Mouse (Mus musculus) MEL (cell line): ENCODE measurements around the gene Zbtb3. TPM values are rescaled to one million over a fixed set of nuclear protein-coding genes. Genes with fewer than 3 reads are reported as not detected.

Source experiments
- DNase-seq: peaks from one replicate; pipeline ENCODE4 v3.0.0; 2011; ENCODE audit warnings: low read depth, low spot score
- H3K27ac ChIP-seq: 2 replicates; pipeline ENCODE4 v1.5.1; 2012; ENCODE audit warnings: low read depth, mild to moderate bottlenecking, control low read depth, low read length, moderate library complexity; ENCODE audit not compliant: control insufficient read depth
- H3K27me3 ChIP-seq, 2 experiments: fragments of 150-350 bp in 1 of 2; sonication (generic) in 1 of 2; 2 replicates each; pipeline ENCODE4 v1.6.1; 2012; ENCODE audit warnings: low read length in 2 of 2, mild to moderate bottlenecking in 2 of 2, improper control_type of control experiment in 1 of 2, moderate library complexity in 1 of 2; ENCODE audit not compliant: insufficient read depth in 2 of 2, control insufficient read depth in 1 of 2
- H3K36me3 ChIP-seq, 2 experiments: 2 replicates each; pipeline ENCODE4 v1.6.1; 2012 to 2014; ENCODE audit warnings: low read length in 2 of 2, improper control_type of control experiment in 1 of 2, inconsistent platforms in 1 of 2, mild to moderate bottlenecking in 1 of 2; ENCODE audit not compliant: insufficient read depth in 2 of 2, control insufficient read depth in 1 of 2
- H3K4me1 ChIP-seq, 2 experiments: fragments of 150-350 bp in 1 of 2; sonication (generic) in 1 of 2; 2 replicates each; pipeline ENCODE4 v1.6.1; 2012; ENCODE audit warnings: low read length in 2 of 2, improper control_type of control experiment in 1 of 2, mild to moderate bottlenecking in 1 of 2; ENCODE audit not compliant: insufficient read depth in 2 of 2, control insufficient read depth in 1 of 2
- H3K4me3 ChIP-seq, 2 experiments: fragments of 150-350 bp in 1 of 2; sonication (generic) in 1 of 2; 2 replicates each; pipeline ENCODE4 v1.5.1; 2012; ENCODE audit warnings: low read depth in 2 of 2, low read length in 2 of 2, mild to moderate bottlenecking in 2 of 2, moderate library complexity in 2 of 2, control low read depth in 1 of 2, improper control_type of control experiment in 1 of 2; ENCODE audit not compliant: control insufficient read depth in 1 of 2, insufficient read depth in 1 of 2
- H3K79me2 ChIP-seq: 2 replicates; pipeline ENCODE4 v1.6.1; 2012; ENCODE audit warnings: mild to moderate bottlenecking, low read length, moderate library complexity; ENCODE audit not compliant: control insufficient read depth, poor library complexity, insufficient read depth
- H3K9ac ChIP-seq: 2 replicates; pipeline ENCODE4 v1.6.1; 2012; ENCODE audit warnings: low read depth, mild to moderate bottlenecking, control low read depth, low read length, moderate library complexity; ENCODE audit not compliant: control insufficient read depth, poor library complexity, severe bottlenecking
- H3K9me3 ChIP-seq: fragments of 150-350 bp; sonication (generic); replicated peaks from 2 replicates; pipeline ENCODE4 v1.6.1; 2012; ENCODE audit warnings: mild to moderate bottlenecking, low read length, improper control_type of control experiment, moderate library complexity; ENCODE audit not compliant: insufficient read depth
- CHD1 ChIP-seq: IDR thresholded peaks from 2 replicates; pipeline ENCODE4 v1.6.1; 2012; ENCODE audit warnings: low read depth, mild to moderate bottlenecking, inconsistent platforms, low read length, improper control_type of control experiment
- CHD2 ChIP-seq: IDR thresholded peaks from 2 replicates; pipeline ENCODE4 v1.6.1; 2011; ENCODE audit warnings: low read length, improper control_type of control experiment
- E2F4 ChIP-seq: IDR thresholded peaks from 2 replicates; pipeline ENCODE4 v1.6.1; 2011; ENCODE audit warnings: low read depth, low read length, improper control_type of control experiment, borderline replicate concordance
- ELF1 ChIP-seq: IDR thresholded peaks from 2 replicates; pipeline ENCODE4 v1.6.1; 2014; ENCODE audit warnings: low read depth, mild to moderate bottlenecking, inconsistent platforms, low read length, improper control_type of control experiment, moderate library complexity
- GABPA ChIP-seq: IDR thresholded peaks from 2 replicates; pipeline ENCODE4 v1.6.1; 2012; ENCODE audit warnings: low read depth, mild to moderate bottlenecking, inconsistent platforms, low read length, improper control_type of control experiment, moderate library complexity
- HCFC1 ChIP-seq: IDR thresholded peaks from 2 replicates; pipeline ENCODE4 v1.6.1; 2012; ENCODE audit warnings: low read depth, mild to moderate bottlenecking, inconsistent platforms, low read length, improper control_type of control experiment, moderate library complexity
- JUND ChIP-seq: IDR thresholded peaks from 2 replicates; pipeline ENCODE4 v1.6.1; 2011; ENCODE audit warnings: low read depth, mild to moderate bottlenecking, improper control_type of control experiment, low read length
- KAT2A ChIP-seq: conservative IDR thresholded peaks from 2 replicates; pipeline ENCODE4 v1.6.1; 2012; ENCODE audit warnings: low read depth, low read length, improper control_type of control experiment, inconsistent platforms
- MAFK ChIP-seq: IDR thresholded peaks from 2 replicates; pipeline ENCODE4 v1.6.1; 2011; ENCODE audit warnings: low read depth, mild to moderate bottlenecking, low read length, improper control_type of control experiment, borderline replicate concordance
- MAX ChIP-seq: IDR thresholded peaks from 2 replicates; pipeline ENCODE4 v1.6.1; 2011; ENCODE audit warnings: low read length, improper control_type of control experiment
- MAZ ChIP-seq: IDR thresholded peaks from 2 replicates; pipeline ENCODE4 v1.6.1; 2012; ENCODE audit warnings: low read depth, mild to moderate bottlenecking, inconsistent platforms, low read length, improper control_type of control experiment
- MEF2A ChIP-seq: IDR thresholded peaks from 2 replicates; pipeline ENCODE4 v1.6.1; 2014; ENCODE audit warnings: low read depth, mild to moderate bottlenecking, inconsistent platforms, low read length, improper control_type of control experiment; ENCODE audit not compliant: poor library complexity, insufficient replicate concordance, severe bottlenecking; ENCODE audit errors: extremely low read depth
- NRF1 ChIP-seq: IDR thresholded peaks from 2 replicates; pipeline ENCODE4 v1.6.1; 2014; ENCODE audit warnings: low read depth, mild to moderate bottlenecking, inconsistent platforms, low read length, improper control_type of control experiment, moderate library complexity; ENCODE audit not compliant: poor library complexity, insufficient read depth, severe bottlenecking
- POLR2AphosphoS5 ChIP-seq: IDR thresholded peaks from 2 replicates; pipeline ENCODE4 v1.6.1; 2012; ENCODE audit warnings: low read depth, borderline replicate concordance, mild to moderate bottlenecking, inconsistent platforms, low read length, moderate library complexity, mixed read lengths
- RAD21 ChIP-seq: IDR thresholded peaks from 2 replicates; pipeline ENCODE4 v1.6.1; 2011; ENCODE audit warnings: mild to moderate bottlenecking, low read depth, low read length, improper control_type of control experiment
- RCOR1 ChIP-seq: IDR thresholded peaks from 2 replicates; pipeline ENCODE4 v1.6.1; 2012; ENCODE audit warnings: low read depth, mild to moderate bottlenecking, inconsistent platforms, low read length, improper control_type of control experiment
- SMC3 ChIP-seq: IDR thresholded peaks from 2 replicates; pipeline ENCODE4 v1.6.1; 2011; ENCODE audit warnings: low read depth, low read length, improper control_type of control experiment
- TAL1 ChIP-seq: IDR thresholded peaks from 2 replicates; pipeline ENCODE4 v1.6.1; 2012; ENCODE audit warnings: mild to moderate bottlenecking, inconsistent platforms, low read length, moderate library complexity, mixed read lengths
- UBTF ChIP-seq: IDR thresholded peaks from 2 replicates; pipeline ENCODE4 v1.6.1; 2012; ENCODE audit warnings: low read depth, mild to moderate bottlenecking, inconsistent platforms, low read length, improper control_type of control experiment, moderate library complexity, borderline replicate concordance; ENCODE audit not compliant: insufficient read depth
- USF2 ChIP-seq, 2 experiments: IDR thresholded peaks; 2 replicates each; pipeline ENCODE4 v1.6.1; 2011 to 2012; ENCODE audit warnings: improper control_type of control experiment in 2 of 2, low read length in 2 of 2, borderline replicate concordance in 1 of 2, inconsistent platforms in 1 of 2, low read depth in 1 of 2, mild to moderate bottlenecking in 1 of 2; ENCODE audit not compliant: insufficient read depth in 1 of 2
- ZC3H11A ChIP-seq: IDR thresholded peaks from 2 replicates; pipeline ENCODE4 v1.6.1; 2012; ENCODE audit warnings: low read depth, mild to moderate bottlenecking, inconsistent platforms, low read length, improper control_type of control experiment
- ZKSCAN1 ChIP-seq: IDR thresholded peaks from 2 replicates; pipeline ENCODE4 v1.6.1; 2012; ENCODE audit warnings: low read depth, mild to moderate bottlenecking, inconsistent platforms, low read length, improper control_type of control experiment, moderate library complexity
- ZNF384 ChIP-seq: IDR thresholded peaks from 2 replicates; pipeline ENCODE4 v1.6.1; 2012; ENCODE audit warnings: low read depth, mild to moderate bottlenecking, inconsistent platforms, low read length, improper control_type of control experiment
- polyA plus RNA-seq, 2 experiments: library from polyadenylated mRNA; stranded (reverse) in 1 of 2; unstranded in 1 of 2; fragments of >175 nt in 1 of 2; fragments of >200 nt in 1 of 2; gene quantifications; 2 replicates each; pipeline versions ENCODE4 v1.2.1 to v1.2.4; 2012; ENCODE audit warnings: low replicate concordance in 2 of 2, low read depth in 1 of 2; ENCODE audit not compliant: insufficient read length in 2 of 2, insufficient read depth in 1 of 2, missing spikeins in 1 of 2
- total RNA-seq: library from RNA; depleted of rRNA; stranded (reverse); fragments of 300-350 nt; gene quantifications from 2 replicates; pipeline ENCODE4 v1.2.3, GENCODE M21; 2012

Zbtb3 gene
- total and polyA plus RNA-seq, 3 experiments: 2.4 to 2.9 TPM; not detected in 1

- no peak for TF ChIP-seq ZKSCAN1
- TF ChIP-seq E2F4: peak; percentile 89; the same call in 1 of the 2 replicates
- peak; percentile 84 for TF ChIP-seq HCFC1
Measured at GRCm38 (mm10) chr19:8774086-8774835, 28.1 kb upstream of the Zbtb3 start, which contains the start of gene Tmem179b (continued).

- Histone ChIP-seq H3K9me3 (no peaks in the 10 kb centered on the region), H3K27me3 (no peaks in the 10 kb centered on the region), H3K4me3 (peak overlapping the region; percentile 73 to 84), H3K36me3 (peaks cover 8 to 19% of the 10 kb centered on the region in 2 experiments), H3K4me1 (peaks cover 0 to 14% of the 10 kb centered on the region in 2 experiments; a peak in 2 of 4 replicates), H3K79me2 (peaks cover 21% of the 10 kb centered on the region), H3K9ac (peak overlapping the region; percentile 99), H3K27ac (peak overlapping the region; percentile 95)
- no peak for TF ChIP-seq MAFK
- TF ChIP-seq CHD1: peak; percentile 77; the same call in 1 of the 2 replicates
- DNase-seq: peak; percentile 52
Measured at GRCm38 (mm10) chr19:8774951-8775421, 27.4 kb upstream of the Zbtb3 start.

GRCm38 (mm10) chr19:8786008-8786781, 16.2 kb upstream of the Zbtb3 start, which contains the start of gene Taf6l:
TSS of gene Taf6l (minus strand) at chr19:8786417.
- DNase-seq: peak; percentile 98
- Histone ChIP-seq H3K4me3 (peak within 1 kb of the TSS; percentile 72 to 73), H3K79me2 (no peaks in the 10 kb centered on the region; the same call in 1 of the 2 replicates), H3K27me3 (no peaks in the 10 kb centered on the region), H3K27ac (peak within 1 kb of the TSS; percentile 31), H3K9ac (peak within 1 kb of the TSS; percentile 72), H3K9me3 (no peaks in the 10 kb centered on the region), H3K4me1 (peaks cover 3 to 7% of the 10 kb centered on the region in 2 experiments; a peak in 1 of 4 replicates), H3K36me3 (peaks cover 0 to 4% of the 10 kb centered on the region in 2 experiments; a peak in 1 of 4 replicates)
- TF ChIP-seq ZKSCAN1 (no peak), MAX (peak; percentile 91), RCOR1 (no peak), GABPA (no peak), NRF1 (no peak), TAL1 (no peak), ELF1 (0 out of 2 replicates have a peak, but pooled peaks have one; percentile 16), UBTF (no peak), USF2 (IDR thresholded peaks at IDR 0.05; ENCODE audit: borderline replicate concordance in 1 of 2, insufficient read depth in 1 of 2, low read depth in 1 of 2, low read length in 2 of 2) (peak; percentile 79 to 93), ZC3H11A (no peak), KAT2A (no peak; the same call in 1 of the 2 replicates), SMC3 (no peak), E2F4 (no peak; the same call in 1 of the 2 replicates), JUND (no peak), MEF2A (no peak), CHD1 (no peak), MAFK (no peak), HCFC1 (peak; percentile 81), MAZ (0 out of 2 replicates have a peak, but pooled peaks have one; percentile 50), CHD2 (no peak), ZNF384 (0 out of 2 replicates have a peak, but pooled peaks have one; percentile 27), RAD21 (no peak), POLR2AphosphoS5 (no peak)
